Mouse (Mus musculus) v-Abl transformed pro-B cells (cell line): ENCODE measurements around the gene Bmp6.

Experiments used
- in situ Hi-C, 2 experiments: fragments of 400-800 bp; cut with MboI; formaldehyde crosslinking; loops; one replicate each; pipeline ENCODE4 v1.15.1; 2025; ENCODE audit not compliant: unreplicated experiment in 2 of 2

Bmp6 gene

GRCm38 (mm10) chr13:38344713-38345430 lies at the start of gene Bmp6:
Gene Bmp6 (plus strand): TSS chr13:38345107.
- in situ Hi-C loops: no loop called here

GRCm38 (mm10) chr13:38296166-38296565 lies 48.7 kb upstream of the Bmp6 start:
- in situ Hi-C loops: no loop called here

- in situ Hi-C loops: no loop called here
These were observed 48.3 kb upstream of the Bmp6 start for GRCm38 (mm10) chr13:38296601-38297000.

GRCm38 (mm10) chr13:38311125-38311524 lies 33.8 kb upstream of the Bmp6 start:
- in situ Hi-C loops: no loop called here

GRCm38 (mm10) chr13:38312357-38313040 lies 32.4 kb upstream of the Bmp6 start:
- in situ Hi-C loops: no loop called here

GRCm38 (mm10) chr13:38314590-38314989 lies 30.3 kb upstream of the Bmp6 start:
- in situ Hi-C loops: no loop called here

- in situ Hi-C loops: no loop called here
These were observed 26.5 kb upstream of the Bmp6 start for GRCm38 (mm10) chr13:38318418-38318817.

- in situ Hi-C loops: no loop called here
These were observed 24.6 kb upstream of the Bmp6 start for GRCm38 (mm10) chr13:38320354-38320753.

- in situ Hi-C loops: no loop called here
These were observed 20.5 kb upstream of the Bmp6 start for GRCm38 (mm10) chr13:38324452-38324851.

- in situ Hi-C loops: no loop called here
These were observed 17.5 kb upstream of the Bmp6 start for GRCm38 (mm10) chr13:38327377-38327776.

GRCm38 (mm10) chr13:38333496-38333895 lies 11.4 kb upstream of the Bmp6 start:
- in situ Hi-C loops: no loop called here

GRCm38 (mm10) chr13:38342598-38342997 lies 2.3 kb upstream of the Bmp6 start:
- in situ Hi-C loops: no loop called here

GRCm38 (mm10) chr13:38343202-38343601 lies 1.7 kb upstream of the Bmp6 start:
- in situ Hi-C loops: no loop called here

- in situ Hi-C loops: no loop called here
These were observed 519 bp downstream of the Bmp6 start for GRCm38 (mm10) chr13:38345431-38345820.

- in situ Hi-C loops: no loop called here
These were observed 1.4 kb downstream of the Bmp6 start for GRCm38 (mm10) chr13:38346096-38346915.

GRCm38 (mm10) chr13:38347021-38347774 lies 2.3 kb downstream of the Bmp6 start:
- in situ Hi-C loops: no loop called here

- in situ Hi-C loops: no loop called here
These were observed 2.8 kb downstream of the Bmp6 start for GRCm38 (mm10) chr13:38347775-38348135.

- in situ Hi-C loops: no loop called here
These were observed 4.1 kb downstream of the Bmp6 start for GRCm38 (mm10) chr13:38349046-38349445.

- in situ Hi-C loops: no loop called here
These were observed 4.9 kb downstream of the Bmp6 start for GRCm38 (mm10) chr13:38349818-38350217.

- in situ Hi-C loops: no loop called here
These were observed 7.1 kb downstream of the Bmp6 start for GRCm38 (mm10) chr13:38351996-38352395.

- in situ Hi-C loops: no loop called here
These were observed 8.1 kb downstream of the Bmp6 start for GRCm38 (mm10) chr13:38352986-38353385.
